Mouse (Mus musculus) hindbrain, embryonic 16.5 days (tissue): ENCODE data around the gene Hoxa5. TPM values are rescaled to one million over a fixed set of nuclear protein-coding genes. Genes with fewer than 3 reads are reported as not detected.

Experiments used
- microRNA counts: library from miRNA; unstranded; fragments of <30 nt; microRNA quantifications from one replicate; lab custom pipeline; 2016
- microRNA-seq: library from miRNA; unstranded; fragments of <30 nt; microRNA quantifications from one replicate; pipeline ENCODE4, GENCODE M21; 2017
- polyA plus RNA-seq: library from polyadenylated mRNA; unstranded; fragments of >200 nt; fragmentation: Nextera tagmentation; extraction: Ambion mirVana; gene quantifications from 2 replicates; pipeline ENCODE4 v1.2.1, GENCODE M21; 2015

Gene Hoxa5
- polyA plus RNA-seq, 1 experiment from 2014 or later, result 106 TPM

MicroRNA genes within 50 kb of the gene (microRNA counts, 519-probe panel; counts per million panel counts)
- microRNA mmu-miR-196b (lab: Ali Mortazavi, UCI), result 1,419 counts per million, percentile 12 among the panel's probes with 10 or more counts

Small RNAs within 50 kb of the gene (microRNA-seq; reads per million reads assigned to microRNA genes)
- gene Mir196b, result 179 reads per million, percentile 57 among the genes with 10 or more reads in this experiment

Other genes starting within 250 kb of the Hoxa5 start
- gene Skap2, start 192.0 kb downstream of the Hoxa5 start, polyA plus RNA-seq, result 23.8 and 30.3 TPM in 2 replicates
- 1.8 and 2.0 TPM in 2 replicates for gene Hoxa1, start 46.3 kb downstream of the Hoxa5 start, polyA plus RNA-seq
- gene Hoxa2, start 39.8 kb downstream of the Hoxa5 start, polyA plus RNA-seq, result 20.3 and 22.5 TPM in 2 replicates
- gene 5730596B20Rik, start 27.1 kb downstream of the Hoxa5 start, polyA plus RNA-seq, result 3.4 and 3.6 TPM in 2 replicates
- gene Hoxa4, start 12.8 kb downstream of the Hoxa5 start, polyA plus RNA-seq, result 5.6 and 8.8 TPM in 2 replicates
- gene Hoxa6, start 4.1 kb upstream of the Hoxa5 start, polyA plus RNA-seq, result 9.4 and 9.9 TPM in 2 replicates
- 12.9 and 13.9 TPM in 2 replicates for gene Hoxa3, start 8.7 kb upstream of the Hoxa5 start, polyA plus RNA-seq
- gene Gm28308, start 8.8 kb upstream of the Hoxa5 start, polyA plus RNA-seq, result not detected in 2 replicates
- 9.0 and 21.1 TPM in 2 replicates for gene Hoxa7, start 17.3 kb upstream of the Hoxa5 start, polyA plus RNA-seq
- gene Hoxa9, start 26.5 kb upstream of the Hoxa5 start, polyA plus RNA-seq, result 0.48 and 2.4 TPM in 2 replicates
- gene Hoxa10, start 36.3 kb upstream of the Hoxa5 start, polyA plus RNA-seq, result 0.70 TPM in 1 of 2 replicates, not detected in the other
- gene Hoxa11, start 41.2 kb upstream of the Hoxa5 start, polyA plus RNA-seq, result not detected in 2 replicates
- not detected in 2 replicates for gene Hoxa13, start 56.3 kb upstream of the Hoxa5 start, polyA plus RNA-seq
- gene Evx1, start 108.9 kb upstream of the Hoxa5 start, polyA plus RNA-seq, result 1.1 and 1.5 TPM in 2 replicates